Mouse (Mus musculus) midbrain, embryonic 11.5 days (tissue): ENCODE measurements around the gene Lcp1. TPM values are rescaled to one million over a fixed set of nuclear protein-coding genes. Genes with fewer than 3 reads are reported as not detected.

Source experiments
- ATAC-seq: fragments of 200-750 bp; cut with Nextera tagmentation; 2 replicates; pipeline ENCODE4 v1.8.0; 2017; ENCODE audit warnings: moderate TSS enrichment, moderate library complexity; ENCODE audit not compliant: low FRiP score
- DNase-seq: peaks from one replicate; pipeline ENCODE4 v3.0.0; 2015; ENCODE audit warnings: low spot score; ENCODE audit errors: missing footprints
- H3K27ac ChIP-seq: fragments of 300-500 bp; sonication (generic); 2 replicates; pipeline ENCODE4 v1.5.1; 2014; ENCODE audit warnings: low read depth, low read length
- H3K27me3 ChIP-seq: fragments of 300-500 bp; sonication (generic); 2 replicates; pipeline ENCODE4 v1.6.1; 2014; ENCODE audit warnings: mild to moderate bottlenecking, low read length, moderate library complexity, mixed read lengths; ENCODE audit not compliant: control insufficient read depth, insufficient read depth
- H3K36me3 ChIP-seq: fragments of 300-500 bp; sonication (generic); 2 replicates; pipeline ENCODE4 v1.6.1; 2014; ENCODE audit warnings: mild to moderate bottlenecking, low read length, moderate library complexity, mixed read lengths; ENCODE audit not compliant: control insufficient read depth, insufficient read depth
- H3K4me1 ChIP-seq: fragments of 300-500 bp; sonication (generic); 2 replicates; pipeline ENCODE4 v1.6.1; 2014; ENCODE audit warnings: low read length; ENCODE audit not compliant: control insufficient read depth, insufficient read depth
- H3K4me2 ChIP-seq: fragments of 300-500 bp; sonication (generic); 2 replicates; pipeline ENCODE4 v1.6.1; 2014; ENCODE audit warnings: mild to moderate bottlenecking, moderate library complexity
- H3K4me3 ChIP-seq: fragments of 300-500 bp; sonication (generic); 2 replicates; pipeline ENCODE4 v1.5.1; 2014; ENCODE audit warnings: low read depth, low read length
- H3K9ac ChIP-seq: fragments of 300-500 bp; sonication (generic); 2 replicates; pipeline ENCODE4 v1.6.1; 2014; ENCODE audit warnings: low read length
- H3K9me3 ChIP-seq: fragments of 300-500 bp; sonication (generic); 2 replicates; pipeline ENCODE4 v1.6.1; 2016; ENCODE audit warnings: low read length; ENCODE audit not compliant: control insufficient read depth
- WGBS: fragments of 180-500 bp; shearing (Covaris S2); extraction: QIAGEN DNeasy Blood & Tissue Kit; methylation state at CpG from one replicate; pipeline ENCODE4 v1.1.7; 2014; 5-methylcytosine and 5-hydroxymethylcytosine counted together
- polyA plus RNA-seq: library from polyadenylated mRNA; unstranded; fragments of >200 nt; fragmentation: Nextera tagmentation; extraction: Ambion mirVana; gene quantifications from 2 replicates; pipeline ENCODE4 v1.2.1, GENCODE M21; 2014

Lcp1 gene
- polyA plus RNA-seq, 1 experiment from 2014 or later = 30.9 TPM

GRCm38 (mm10) chr14:75213752-75214151 is 82.9 kb downstream of the Lcp1 start:
- WGBS = 93% methylated on average over 11 of the region's 11 CpGs
- Histone ChIP-seq H3K27ac (no peak overlapping the region), H3K4me3 (no peak overlapping the region), H3K4me1 (no peaks in the 10 kb centered on the region), H3K27me3 (no peaks in the 10 kb centered on the region), H3K9me3 (no peaks in the 10 kb centered on the region), H3K4me2 (no peak overlapping the region), H3K36me3 (no peaks in the 10 kb centered on the region), H3K9ac (no peak overlapping the region)
- DNase-seq = no peak
- ATAC-seq = no peak

GRCm38 (mm10) chr14:75218843-75219242 is 87.9 kb downstream of the Lcp1 start:
- Histone ChIP-seq H3K4me3 (no peak overlapping the region), H3K4me2 (no peak overlapping the region), H3K27ac (no peak overlapping the region), H3K36me3 (no peaks in the 10 kb centered on the region), H3K9me3 (no peaks in the 10 kb centered on the region), H3K4me1 (0 out of 2 replicates have a peak, but pooled peaks cover 4% of the 10 kb centered on the region), H3K27me3 (no peaks in the 10 kb centered on the region), H3K9ac (no peak overlapping the region)
- DNase-seq = no peak
- peak; percentile 43; the same call in 1 of the 2 replicates for ATAC-seq
- 94% methylated on average over 2 of the region's 2 CpGs for WGBS

- no peak overlapping the region for H3K4me2 ChIP-seq
- 79% methylated on average over 5 of the region's 5 CpGs for WGBS
- no peaks in the 10 kb centered on the region for H3K9me3 ChIP-seq
- no peak overlapping the region; the same call in 1 of the 2 replicates for H3K27ac ChIP-seq
- H3K9ac ChIP-seq = no peak overlapping the region
- H3K4me3 ChIP-seq = no peak overlapping the region
- peak; percentile 83 for ATAC-seq
- DNase-seq = peak; percentile 85
- H3K36me3 ChIP-seq = no peaks in the 10 kb centered on the region
- H3K4me1 ChIP-seq = 0 out of 2 replicates have a peak, but pooled peaks cover 4% of the 10 kb centered on the region
- H3K27me3 ChIP-seq = no peaks in the 10 kb centered on the region
These were observed 88.5 kb downstream of the Lcp1 start for GRCm38 (mm10) chr14:75219250-75219913.

GRCm38 (mm10) chr14:75222386-75222785 is 91.5 kb downstream of the Lcp1 start:
- H3K9ac ChIP-seq = no peak overlapping the region
- H3K4me1 ChIP-seq = peaks cover 7% of the 10 kb centered on the region; the same call in 1 of the 2 replicates
- no peak overlapping the region for H3K4me3 ChIP-seq
- 82% methylated on average over 6 of the region's 6 CpGs for WGBS
- DNase-seq = no peak
- no peaks in the 10 kb centered on the region for H3K27me3 ChIP-seq
- H3K27ac ChIP-seq = no peak overlapping the region
- H3K36me3 ChIP-seq = no peaks in the 10 kb centered on the region
- H3K4me2 ChIP-seq = no peak overlapping the region
- no peak for ATAC-seq
- no peaks in the 10 kb centered on the region for H3K9me3 ChIP-seq

- no peak for ATAC-seq
These were observed 96.7 kb downstream of the Lcp1 start for GRCm38 (mm10) chr14:75227453-75228084.

GRCm38 (mm10) chr14:75229834-75230233 is 98.9 kb downstream of the Lcp1 start:
- H3K9ac ChIP-seq = no peak overlapping the region
- no peak overlapping the region for H3K4me3 ChIP-seq
- no peak overlapping the region for H3K4me2 ChIP-seq
- DNase-seq (peak; percentile 91), ATAC-seq (no peak)
- H3K4me1 ChIP-seq = peaks cover 3% of the 10 kb centered on the region; the same call in 1 of the 2 replicates
- no peaks in the 10 kb centered on the region for H3K27me3 ChIP-seq
- 72% methylated on average over 2 of the region's 2 CpGs for WGBS
- no peak overlapping the region for H3K27ac ChIP-seq
- no peaks in the 10 kb centered on the region for H3K36me3 ChIP-seq
- H3K9me3 ChIP-seq = no peaks in the 10 kb centered on the region

More at GRCm38 (mm10) chr14:75227453-75228084, 96.7 kb downstream of the Lcp1 start:
- DNase-seq = no peak
- no peaks in the 10 kb centered on the region for H3K36me3 ChIP-seq
- H3K4me2 ChIP-seq = no peak overlapping the region
- H3K9me3 ChIP-seq = no peaks in the 10 kb centered on the region
- no peak overlapping the region for H3K4me3 ChIP-seq
- H3K9ac ChIP-seq = no peak overlapping the region
- H3K27me3 ChIP-seq = no peaks in the 10 kb centered on the region
- H3K4me1 ChIP-seq = peaks cover 3% of the 10 kb centered on the region; the same call in 1 of the 2 replicates
- no peak overlapping the region for H3K27ac ChIP-seq
- WGBS = 78% methylated on average over 6 of the region's 6 CpGs

GRCm38 (mm10) chr14:75233070-75233469 is 102.2 kb downstream of the Lcp1 start:
- Histone ChIP-seq H3K4me3 (no peak overlapping the region), H3K27me3 (no peaks in the 10 kb centered on the region), H3K9me3 (no peaks in the 10 kb centered on the region), H3K27ac (no peak overlapping the region), H3K4me2 (no peak overlapping the region), H3K9ac (no peak overlapping the region), H3K4me1 (peaks cover 4% of the 10 kb centered on the region; the same call in 1 of the 2 replicates), H3K36me3 (no peaks in the 10 kb centered on the region)
- no peak for ATAC-seq
- no peak for DNase-seq
- WGBS = 91% methylated on average over 5 of the region's 5 CpGs

- Histone ChIP-seq H3K9me3 (no peaks in the 10 kb centered on the region), H3K9ac (no peak overlapping the region), H3K4me1 (peaks cover 4% of the 10 kb centered on the region; the same call in 1 of the 2 replicates), H3K4me2 (no peak overlapping the region; the same call in 1 of the 2 replicates), H3K27me3 (no peaks in the 10 kb centered on the region), H3K4me3 (no peak overlapping the region), H3K36me3 (no peaks in the 10 kb centered on the region), H3K27ac (no peak overlapping the region)
- 78% methylated on average over 8 of the region's 8 CpGs for WGBS
- ATAC-seq = no peak
- DNase-seq = no peak
These were observed 104.7 kb downstream of the Lcp1 start for GRCm38 (mm10) chr14:75235552-75235951.
